Mouse (Mus musculus) spleen, postnatal 14 days (tissue): Measurements from ENCODE around the gene Dlgap1.
"Not testable (repeated sequence)": the region's sequence is repeated elsewhere in the genome, so short reads cannot be mapped to it uniquely, and the experiment has no call there.

Experiments
- DNase-seq, 2 experiments: peaks; one replicate each; pipeline ENCODE4 v3.0.0; 2021 to 2022; ENCODE audit warnings: low spot score in 2 of 2

The Dlgap1 gene

GRCm38 (mm10) chr17:70527101-70527500, 558.2 kb downstream of the Dlgap1 start:
- DNase-seq: no peak

GRCm38 (mm10) chr17:70528196-70529187, 559.6 kb downstream of the Dlgap1 start:
- no peak for DNase-seq

GRCm38 (mm10) chr17:70534321-70534720, 565.4 kb downstream of the Dlgap1 start:
- DNase-seq: no peak

GRCm38 (mm10) chr17:70541816-70542215, 572.9 kb downstream of the Dlgap1 start:
- no peak for DNase-seq

- DNase-seq: no peak
These were observed 581.9 kb downstream of the Dlgap1 start for GRCm38 (mm10) chr17:70550793-70551192.

- DNase-seq: no peak
These were observed 592.7 kb downstream of the Dlgap1 start for GRCm38 (mm10) chr17:70561547-70561946.

- DNase-seq: no peak
These were observed 602.0 kb downstream of the Dlgap1 start for GRCm38 (mm10) chr17:70570848-70571247.

GRCm38 (mm10) chr17:70583042-70583441, 614.2 kb downstream of the Dlgap1 start:
- no peak for DNase-seq

- no peak for DNase-seq
These were observed 618.0 kb downstream of the Dlgap1 start for GRCm38 (mm10) chr17:70586735-70587425.

GRCm38 (mm10) chr17:70587975-70588630, 619.2 kb downstream of the Dlgap1 start:
- not testable (repeated sequence) for DNase-seq

- no peak for DNase-seq
These were observed 619.8 kb downstream of the Dlgap1 start for GRCm38 (mm10) chr17:70588691-70589090.

GRCm38 (mm10) chr17:70589140-70589539, 620.3 kb downstream of the Dlgap1 start:
- DNase-seq: no peak

GRCm38 (mm10) chr17:70590506-70590905, 621.6 kb downstream of the Dlgap1 start:
- no peak for DNase-seq

- no peak for DNase-seq
These were observed 625.4 kb downstream of the Dlgap1 start for GRCm38 (mm10) chr17:70594277-70594676.

GRCm38 (mm10) chr17:70596326-70596725, 627.5 kb downstream of the Dlgap1 start:
- no peak for DNase-seq

- DNase-seq: no peak
These were observed 631.6 kb downstream of the Dlgap1 start for GRCm38 (mm10) chr17:70600462-70600861.

- no peak for DNase-seq
These were observed 633.2 kb downstream of the Dlgap1 start for GRCm38 (mm10) chr17:70602051-70602450.

- no peak for DNase-seq
These were observed 636.8 kb downstream of the Dlgap1 start for GRCm38 (mm10) chr17:70605659-70606058.

- DNase-seq: no peak
These were observed 643.3 kb downstream of the Dlgap1 start for GRCm38 (mm10) chr17:70612171-70612570.

- no peak for DNase-seq
These were observed 645.0 kb downstream of the Dlgap1 start for GRCm38 (mm10) chr17:70613897-70614296.

- no peak for DNase-seq
These were observed 645.7 kb downstream of the Dlgap1 start for GRCm38 (mm10) chr17:70614407-70615060.

GRCm38 (mm10) chr17:70622493-70622892, 653.6 kb downstream of the Dlgap1 start:
- DNase-seq: no peak
